Mouse (Mus musculus) fibroblast of lung, adult 2 months (primary cell): ENCODE data around the gene Actr3.

Experiments used
- DNase-seq: peaks from one replicate; pipeline ENCODE4 v3.0.0-alpha.2; 2011; ENCODE audit warnings: low read depth

Actr3 gene

GRCm38 (mm10) chr1:125351416-125352037 lies 84.0 kb downstream of the Actr3 start:
- DNase-seq = no peak

GRCm38 (mm10) chr1:125350843-125351242 lies 84.7 kb downstream of the Actr3 start:
- no peak for DNase-seq

- DNase-seq = no peak
Measured at GRCm38 (mm10) chr1:125345854-125346253, 89.7 kb downstream of the Actr3 start.

GRCm38 (mm10) chr1:125345448-125345847 lies 90.1 kb downstream of the Actr3 start:
- no peak for DNase-seq

- DNase-seq = no peak
Measured at GRCm38 (mm10) chr1:125343105-125343504, 92.4 kb downstream of the Actr3 start.
